Mouse (Mus musculus): ENCODE measurements at regions not wholly inside any gene's neighbourhood (a gene's known extent, or its start where the extent isn't known, plus 50 kb on each side); places are given as distances from the start of the nearest gene placed in this dataset.

- ATAC-seq = peak; percentile 59
Observed at GRCm38 (mm10) chrX:130808530-130809235, 1059.1 kb downstream of the Diaph2 start.

GRCm38 (mm10) chrX:130818916-130819315 is 1069.4 kb downstream of the Diaph2 start:
- ATAC-seq = no peak

- ATAC-seq = no peak
Observed at GRCm38 (mm10) chrX:130819707-130820106, 1070.2 kb downstream of the Diaph2 start.

GRCm38 (mm10) chrX:130820168-130820567 is 1070.6 kb downstream of the Diaph2 start:
- no peak for ATAC-seq

GRCm38 (mm10) chrX:130823943-130824342 is 1074.4 kb downstream of the Diaph2 start:
- ATAC-seq = peak; percentile 76

DNA sequence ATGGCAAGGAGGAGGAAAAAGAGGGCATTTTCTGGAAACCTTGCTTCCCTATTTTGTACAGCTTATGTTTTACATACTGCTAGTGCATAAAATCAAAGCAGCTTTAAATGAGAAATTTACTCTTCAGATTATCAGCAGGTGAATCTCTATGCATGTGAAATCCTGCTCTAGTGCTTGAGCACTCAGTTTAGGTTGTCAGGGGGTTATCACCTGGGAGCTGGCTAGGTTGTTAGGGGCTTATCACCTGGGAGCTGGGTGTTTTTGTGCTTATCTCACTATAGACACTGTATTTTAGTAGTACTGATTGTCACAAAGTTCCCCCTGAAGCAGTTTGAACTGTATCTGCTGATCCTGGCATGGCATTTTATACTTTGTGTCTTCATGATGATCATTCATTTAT is 1086.3 kb downstream of the Diaph2 start:
- no peak for ATAC-seq

DNA sequence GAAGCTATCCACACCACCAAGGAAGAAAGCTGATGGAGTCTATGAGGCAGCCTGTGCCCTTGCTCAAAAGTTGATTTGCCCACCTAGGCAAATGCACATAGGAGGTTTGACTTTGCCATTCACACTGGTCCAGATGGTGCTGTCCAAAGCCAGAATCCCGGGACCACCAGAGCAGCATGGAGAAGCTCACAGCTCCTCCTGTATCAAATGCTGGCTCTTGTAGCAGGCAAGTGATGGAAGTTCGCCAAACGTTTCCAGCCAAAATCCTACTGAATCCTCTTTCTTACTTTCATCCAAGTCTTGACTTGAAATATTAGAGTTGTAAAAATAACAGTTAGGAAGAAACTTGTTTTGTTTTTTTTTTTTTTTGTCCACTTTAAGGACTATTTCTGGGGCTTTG is 1093.6 kb downstream of the Diaph2 start:
- ATAC-seq = no peak

DNA sequence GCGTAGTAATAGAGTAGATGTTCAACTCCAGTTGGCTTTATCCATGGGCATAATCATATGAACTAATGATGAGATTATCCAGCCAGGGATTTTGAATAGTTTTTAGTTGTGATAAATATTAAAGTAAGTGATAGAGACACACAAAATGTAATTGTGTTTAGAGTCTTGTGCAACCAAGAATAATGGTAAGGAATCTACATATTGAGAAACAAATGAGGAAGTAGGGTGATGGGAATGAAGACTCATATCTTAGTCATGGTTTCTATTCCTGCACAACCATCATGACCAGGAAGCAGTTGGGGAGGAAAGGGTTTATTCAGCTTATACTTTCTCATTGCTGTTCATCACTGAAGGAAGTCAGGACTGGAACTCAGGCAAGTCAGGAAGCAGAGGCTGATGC is 1117.0 kb downstream of the Diaph2 start:
- ATAC-seq = no peak

- no peak for ATAC-seq
Observed at GRCm38 (mm10) chrX:130874157-130874556, 1124.6 kb downstream of the Diaph2 start.

- no peak for ATAC-seq
Observed at GRCm38 (mm10) chrX:130875289-130875688, 1125.7 kb downstream of the Diaph2 start.

DNA sequence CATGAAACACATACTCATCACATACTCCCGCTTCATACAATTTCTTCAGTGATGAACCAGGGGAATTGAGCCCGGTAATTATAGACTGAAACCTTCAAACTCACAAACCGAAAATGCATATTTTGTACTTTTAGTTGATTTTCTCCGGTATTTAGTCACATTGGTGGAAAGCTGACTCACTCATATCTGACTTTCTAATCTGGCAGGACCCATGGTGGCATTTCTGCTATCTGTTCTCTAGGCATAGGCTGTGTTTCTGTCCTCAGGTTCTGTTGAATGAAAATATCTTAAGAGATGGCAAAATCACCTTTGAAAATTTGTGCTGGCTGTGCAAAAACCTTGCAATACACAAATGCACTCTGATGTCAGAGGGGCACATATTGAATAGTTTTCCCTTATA is 1126.6 kb downstream of the Diaph2 start:
- ATAC-seq = no peak
